Comparison of ENCODE assay signal across 10 mouse cellular contexts in genomic region chr16:90521191-90521950, GRCm38 (mm10).
A peak's percentile ranks its signal among the peaks of the same experiment; 100 is the strongest.
DNase-seq lines count a peak whose midpoint lies in the region; ATAC-seq and TF ChIP-seq lines count a peak whose summit lies in the region.
"Had no signal": no experiment of that assay in that cellular context is flagged by ENCODE, and none has a peak within 500 bp of the region (broad histone marks: within the 10 kb centered on the region; RNA-seq: fewer than 3 reads in every experiment).

No protein-coding gene starts in this region.

- H3K27ac ChIP-seq in forebrain, embryonic 13.5 days = peak overlapping the region; percentile 84
- peak overlapping the region; percentile 46; the same call in 1 of the 2 replicates for H3K27ac ChIP-seq in limb, embryonic 12.5 days

- peaks cover 48% of the 10 kb centered on the region for H3K27me3 ChIP-seq in E14TG2a.4 (ENCODE audit: insufficient read depth, low read length)
- no peaks in the 10 kb centered on the region for H3K27me3 ChIP-seq in forebrain, embryonic 13.5 days
- no peaks in the 10 kb centered on the region for H3K27me3 ChIP-seq in limb, embryonic 12.5 days

- peak overlapping the region; percentile 43; the same call in 1 of the 2 replicates for H3K4me3 ChIP-seq in E14TG2a.4 (replicated peaks; ENCODE audit: low read length)
- H3K4me3 ChIP-seq in forebrain, embryonic 13.5 days = no peak overlapping the region
- no peak overlapping the region for H3K4me3 ChIP-seq in limb, embryonic 12.5 days (replicated peaks)

- H3K4me1 ChIP-seq in E14TG2a.4 (replicated peaks; ENCODE audit: low read depth, low read length) = peaks cover 60% of the 10 kb centered on the region
- peaks cover 32% of the 10 kb centered on the region for H3K4me1 ChIP-seq in forebrain, embryonic 13.5 days
- peaks cover 65% of the 10 kb centered on the region for H3K4me1 ChIP-seq in limb, embryonic 12.5 days (replicated peaks)

- H3K9me3 ChIP-seq in E14TG2a.4 (ENCODE audit: low read length) = no peaks in the 10 kb centered on the region
- no peaks in the 10 kb centered on the region for H3K9me3 ChIP-seq in forebrain, embryonic 13.5 days (replicated peaks)
- H3K9me3 ChIP-seq in limb, embryonic 12.5 days = no peaks in the 10 kb centered on the region

- peak; percentile 25 for DNase-seq in ES-CJ7 (ENCODE audit: low read depth, low spot score)
- no peak for DNase-seq in c-Kit-positive CD71-positive TER-119-positive erythroid progenitor cells, embryonic 14.5 days (ENCODE audit: low spot score)
- DNase-seq in kidney, adult 18-20 months = no peak
- no peak for DNase-seq in adrenal gland, postnatal 25 days
- DNase-seq: gastrocnemius, postnatal 14 days; thymus, postnatal 36 days had no signal

- 8% methylated on average over 10 of the region's 10 CpGs for WGBS in forebrain, embryonic 13.5 days
- WGBS in limb, embryonic 12.5 days = 20% methylated on average over 10 of the region's 10 CpGs

- peak; percentile 44 for ATAC-seq in forebrain, embryonic 13.5 days
- no peak for ATAC-seq in limb, embryonic 12.5 days (ENCODE audit: insufficient number of reproducible peaks, insufficient read depth, low FRiP score, low TSS enrichment, low read depth)
- no peak for ATAC-seq in megakaryocyte-erythroid progenitor cell, adult 5-6 weeks (replicated peaks; ENCODE audit: low FRiP score, low TSS enrichment, poor library complexity, severe bottlenecking)

- H3K4me2 ChIP-seq in forebrain, embryonic 13.5 days = peak overlapping the region; percentile 36
- H3K4me2 ChIP-seq in limb, embryonic 12.5 days = no peak overlapping the region

- no peak for TF ChIP-seq CTCF in E14TG2a.4 (conservative IDR thresholded peaks at IDR 0.05; ENCODE audit: low read length)

- H3K36me3 ChIP-seq in E14TG2a.4 (ENCODE audit: insufficient read depth, low read length) = no peaks in the 10 kb centered on the region
- no peaks in the 10 kb centered on the region for H3K36me3 ChIP-seq in forebrain, embryonic 13.5 days (ENCODE audit: poor library complexity, severe bottlenecking)
- no peaks in the 10 kb centered on the region for H3K36me3 ChIP-seq in limb, embryonic 12.5 days

- H3K9ac ChIP-seq in forebrain, embryonic 13.5 days = peak overlapping the region; percentile 48
- 0 out of 2 replicates have a peak overlapping the region, but pooled peaks have one; percentile 37 for H3K9ac ChIP-seq in limb, embryonic 12.5 days (replicated peaks)
